Mouse (Mus musculus): ENCODE measurements at regions not wholly inside any gene's neighbourhood (a gene's known extent, or its start where the extent isn't known, plus 50 kb on each side); places are given as distances from the start of the nearest gene placed in this dataset.

DNA sequence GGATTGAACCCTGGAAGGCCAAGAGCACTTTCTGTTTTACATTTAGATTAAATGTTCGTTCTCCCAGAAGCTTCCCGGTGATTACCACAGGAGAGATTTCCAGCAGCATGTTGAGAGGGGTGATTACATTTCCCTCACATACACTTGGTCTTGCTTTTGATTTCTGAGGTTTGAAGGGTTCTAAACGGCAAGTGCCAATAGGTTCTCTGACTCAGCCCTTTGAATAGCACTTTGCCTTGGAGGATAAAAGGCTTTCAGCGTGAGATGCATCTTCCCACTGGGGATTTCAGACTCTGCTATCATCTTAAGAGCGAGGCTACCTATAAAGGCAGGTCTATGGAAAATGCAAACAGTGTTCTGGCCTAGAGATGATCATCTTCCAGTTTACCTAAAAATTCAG lies 326.3 kb upstream of the Rgmb start:
- no peak for TF ChIP-seq NANOG (IDR thresholded peaks at IDR 0.05; ENCODE audit: borderline replicate concordance, low read length)
- TF ChIP-seq CTCF (conservative IDR thresholded peaks at IDR 0.05; ENCODE audit: low read length) = no peak
- no peak for TF ChIP-seq POU5F1 (IDR thresholded peaks at IDR 0.05; ENCODE audit: borderline replicate concordance, low read length)

Data from E14TG2a.4 (cell line).